In the genomic region with DNA sequence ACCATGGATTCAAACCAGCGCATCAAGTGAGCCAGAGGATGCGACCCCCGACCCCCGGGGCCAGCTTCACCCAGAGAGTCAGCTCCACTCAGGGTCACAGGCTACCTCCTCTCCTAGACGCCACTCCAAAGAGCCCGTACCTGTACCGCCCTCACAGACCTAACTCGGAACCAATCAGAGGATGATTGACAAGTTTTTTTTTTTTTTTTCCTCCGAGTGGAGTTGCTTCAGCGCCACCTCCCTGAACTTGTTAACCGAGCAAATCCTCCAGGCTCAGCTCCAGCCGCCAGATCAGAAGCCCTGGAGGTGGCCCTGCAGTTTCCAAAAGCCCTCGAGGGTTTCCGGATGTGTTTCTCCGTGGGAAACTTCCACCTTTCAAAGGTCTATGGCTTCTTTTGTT, we compare ENCODE assay signal across 26 mouse cellular contexts. TPM values are rescaled to one million over a fixed set of nuclear protein-coding genes. Genes with fewer than 3 reads are reported as not detected.
A peak's percentile ranks its signal among the peaks of the same experiment; 100 is the strongest.
DNase-seq lines count a peak whose midpoint lies in the region; ATAC-seq and TF ChIP-seq lines count a peak whose summit lies in the region.
"Had no signal": no experiment of that assay in that cellular context is flagged by ENCODE, and none has a peak within 500 bp of the region (broad histone marks: within the 10 kb centered on the region; RNA-seq: fewer than 3 reads in every experiment).

No protein-coding gene starts in this region.

- no peaks in the 10 kb centered on the region for H3K27me3 ChIP-seq in liver, embryonic 12.5 days (replicated peaks)
- H3K27me3 ChIP-seq in liver, embryonic 11.5 days (replicated peaks; ENCODE audit: control insufficient read depth, insufficient read depth, low read length), result no peaks in the 10 kb centered on the region
- H3K27me3 ChIP-seq in ES-Bruce4 (ENCODE audit: control insufficient read depth, insufficient read depth, low read length, poor library complexity, severe bottlenecking), result no peaks in the 10 kb centered on the region
- no peaks in the 10 kb centered on the region for H3K27me3 ChIP-seq in hindbrain, embryonic 14.5 days (ENCODE audit: control insufficient read depth, insufficient read depth, low read length)
- H3K27me3 ChIP-seq: embryonic facial prominence, embryonic 12.5 days; embryonic facial prominence, embryonic 15.5 days; heart, embryonic 13.5 days; hindbrain, embryonic 15.5 days had no signal

- no peak for TF ChIP-seq EP300 in ES-Bruce4 (IDR thresholded peaks at IDR 0.05; ENCODE audit: insufficient read depth, low read depth, low read length)

- H3K9ac ChIP-seq in liver, embryonic 12.5 days, result no peak overlapping the region
- no peak overlapping the region for H3K9ac ChIP-seq in liver, embryonic 11.5 days (ENCODE audit: low read depth, low read length)
- peak overlapping the region; percentile 31 for H3K9ac ChIP-seq in ES-Bruce4 (ENCODE audit: low read depth, poor library complexity, severe bottlenecking)
- no peak overlapping the region for H3K9ac ChIP-seq in hindbrain, embryonic 14.5 days
- H3K9ac ChIP-seq: embryonic facial prominence, embryonic 12.5 days; embryonic facial prominence, embryonic 15.5 days; forebrain, postnatal 0 days; heart, embryonic 13.5 days; hindbrain, embryonic 15.5 days had no signal

- peaks cover 44% of the 10 kb centered on the region for H3K4me1 ChIP-seq in liver, embryonic 12.5 days
- H3K4me1 ChIP-seq in liver, embryonic 11.5 days (replicated peaks; ENCODE audit: control insufficient read depth, insufficient read depth, low read length), result peaks cover 21% of the 10 kb centered on the region
- no peaks in the 10 kb centered on the region for H3K4me1 ChIP-seq in ES-Bruce4 (ENCODE audit: control insufficient read depth, insufficient read depth, low read length)
- no peaks in the 10 kb centered on the region for H3K4me1 ChIP-seq in hindbrain, embryonic 14.5 days (replicated peaks; ENCODE audit: control insufficient read depth, insufficient read depth, low read length)

- DNase-seq in liver, embryonic 11.5 days (ENCODE audit: low spot score), result no peak
- DNase-seq in R1 (ENCODE audit: low read depth, low spot score), result peak; percentile 66
- DNase-seq in spleen, adult 18-20 months, result no peak
- no peak for DNase-seq in hindbrain, embryonic 14.5 days (ENCODE audit: low spot score)
- DNase-seq: adrenal gland, adult 2 months; adrenal gland, postnatal 14 days; cerebellum, adult 11 months; cerebellum, adult 2 months; cerebellum, adult 9-11 months; cerebellum, postnatal 25 days; forebrain, postnatal 0 days; gastrocnemius, adult 2 months; gastrocnemius, postnatal 25 days; heart, adult 18-20 months; heart, postnatal 14 days; heart, postnatal 4 days had no signal

- H3K9me3 ChIP-seq in liver, embryonic 12.5 days (replicated peaks), result 0 out of 2 replicates have a peak, but pooled peaks cover 2% of the 10 kb centered on the region
- no peaks in the 10 kb centered on the region for H3K9me3 ChIP-seq in liver, embryonic 11.5 days (ENCODE audit: control insufficient read depth, low read length)
- no peaks in the 10 kb centered on the region for H3K9me3 ChIP-seq in ES-Bruce4 (replicated peaks; ENCODE audit: control insufficient read depth, insufficient read depth, low read length, poor library complexity, severe bottlenecking)
- no peaks in the 10 kb centered on the region for H3K9me3 ChIP-seq in hindbrain, embryonic 14.5 days (ENCODE audit: control insufficient read depth, low read length)
- H3K9me3 ChIP-seq: embryonic facial prominence, embryonic 12.5 days; embryonic facial prominence, embryonic 15.5 days; heart, embryonic 13.5 days; hindbrain, embryonic 15.5 days had no signal

- TF ChIP-seq CTCF in ES-Bruce4 (IDR thresholded peaks at IDR 0.05; ENCODE audit: low read depth, low read length), result no peak

- no peak overlapping the region for H3K27ac ChIP-seq in liver, embryonic 12.5 days
- H3K27ac ChIP-seq in liver, embryonic 11.5 days (ENCODE audit: low read depth, low read length), result no peak overlapping the region
- H3K27ac ChIP-seq in ES-Bruce4 (ENCODE audit: insufficient read depth, low read length), result no peak overlapping the region
- no peak overlapping the region for H3K27ac ChIP-seq in hindbrain, embryonic 14.5 days
- H3K27ac ChIP-seq: embryonic facial prominence, embryonic 12.5 days; embryonic facial prominence, embryonic 15.5 days; gastrocnemius, adult 2 months; heart, embryonic 13.5 days; hindbrain, embryonic 15.5 days had no signal

- 41% methylated on average over 15 of the region's 15 CpGs for WGBS in liver, embryonic 12.5 days (ENCODE audit: insufficient replicate concordance)
- 44% methylated on average over 15 of the region's 15 CpGs for WGBS in liver, embryonic 11.5 days
- WGBS in hindbrain, embryonic 14.5 days, result 62% methylated on average over 15 of the region's 15 CpGs

- H3K36me3 ChIP-seq in liver, embryonic 12.5 days, result no peaks in the 10 kb centered on the region
- H3K36me3 ChIP-seq in liver, embryonic 11.5 days (ENCODE audit: control insufficient read depth, insufficient read depth, low read length), result no peaks in the 10 kb centered on the region
- no peaks in the 10 kb centered on the region for H3K36me3 ChIP-seq in ES-Bruce4 (ENCODE audit: control insufficient read depth, insufficient read depth, low read length, poor library complexity, severe bottlenecking)
- H3K36me3 ChIP-seq in hindbrain, embryonic 14.5 days (replicated peaks; ENCODE audit: control insufficient read depth, insufficient read depth), result no peaks in the 10 kb centered on the region
- H3K36me3 ChIP-seq: embryonic facial prominence, embryonic 12.5 days; embryonic facial prominence, embryonic 15.5 days; heart, embryonic 13.5 days; hindbrain, embryonic 15.5 days had no signal

- ATAC-seq in liver, embryonic 12.5 days, result no peak
- ATAC-seq in liver, embryonic 11.5 days (replicated peaks; ENCODE audit: low FRiP score), result no peak
- ATAC-seq in hindbrain, embryonic 14.5 days (ENCODE audit: low FRiP score), result no peak
- ATAC-seq: forebrain, embryonic 14.5 days; forebrain, postnatal 0 days had no signal

- TF ChIP-seq POLR2A in ES-Bruce4 (IDR thresholded peaks at IDR 0.05; ENCODE audit: insufficient read depth, low read length), result no peak

- H3K4me3 ChIP-seq in liver, embryonic 12.5 days, result no peak overlapping the region
- no peak overlapping the region for H3K4me3 ChIP-seq in liver, embryonic 11.5 days (ENCODE audit: low read depth, low read length)
- 0 out of 2 replicates have a peak overlapping the region, but pooled peaks have one; percentile 9 for H3K4me3 ChIP-seq in ES-Bruce4 (ENCODE audit: low read depth, low read length)
- H3K4me3 ChIP-seq in hindbrain, embryonic 14.5 days (replicated peaks; ENCODE audit: low read length), result no peak overlapping the region
- H3K4me3 ChIP-seq: embryonic facial prominence, embryonic 12.5 days; embryonic facial prominence, embryonic 15.5 days; gastrocnemius, adult 2 months; heart, embryonic 13.5 days; hindbrain, embryonic 15.5 days had no signal

- peak overlapping the region; percentile 6; the same call in 1 of the 2 replicates for H3K4me2 ChIP-seq in liver, embryonic 12.5 days
- H3K4me2 ChIP-seq in liver, embryonic 11.5 days, result no peak overlapping the region
- H3K4me2 ChIP-seq in hindbrain, embryonic 14.5 days (replicated peaks), result no peak overlapping the region
- H3K4me2 ChIP-seq: embryonic facial prominence, embryonic 12.5 days; embryonic facial prominence, embryonic 15.5 days; heart, embryonic 13.5 days; hindbrain, embryonic 15.5 days had no signal

RNA-seq across cellular contexts. Expression of a gene that starts 11.1 kb away (rescaled TPM):
- 3.8 and 3.9 TPM in 2 replicates for polyA plus RNA-seq in liver, embryonic 12.5 days (2016; fragmentation: Nextera tagmentation; extraction: Ambion mirVana)
- 2.7 and 4.1 TPM in 2 replicates for polyA plus RNA-seq in liver, embryonic 11.5 days (2014; fragmentation: Nextera tagmentation; extraction: Ambion mirVana)
- 1.3 and 1.9 TPM in 2 replicates for polyA plus RNA-seq in ES-Bruce4 (2011; ENCODE audit: insufficient read depth, insufficient read length, low read depth, missing spikeins)
- polyA plus RNA-seq in hindbrain, embryonic 14.5 days (2014; fragmentation: Nextera tagmentation; extraction: Ambion mirVana), result 0.07 TPM in 1 of 2 replicates, not detected in the other
- polyA plus RNA-seq: forebrain, embryonic 11.5 days; forebrain, embryonic 14.5 days; forebrain, postnatal 0 days; frontal cortex, adult 2 months; hindbrain, embryonic 11.5 days had no signal

RNA-seq across cellular contexts. Expression of a gene that starts 28.9 kb away (rescaled TPM):
- polyA plus RNA-seq in liver, embryonic 12.5 days (2016; fragmentation: Nextera tagmentation; extraction: Ambion mirVana), result 19.3 and 23.7 TPM in 2 replicates
- 14.8 and 17.6 TPM in 2 replicates for polyA plus RNA-seq in liver, embryonic 11.5 days (2014; fragmentation: Nextera tagmentation; extraction: Ambion mirVana)
- 69.2 and 80.9 TPM in 2 replicates for polyA plus RNA-seq in ES-Bruce4 (2011; ENCODE audit: insufficient read depth, insufficient read length, low read depth, missing spikeins)
- polyA plus RNA-seq in hindbrain, embryonic 14.5 days (2014; fragmentation: Nextera tagmentation; extraction: Ambion mirVana), result 30.1 and 31.5 TPM in 2 replicates

RNA-seq across cellular contexts. Expression of a gene that starts 40.0 kb away (rescaled TPM):
- polyA plus RNA-seq in liver, embryonic 12.5 days (2016; fragmentation: Nextera tagmentation; extraction: Ambion mirVana), result 22.1 and 25.2 TPM in 2 replicates
- 37.1 and 40.3 TPM in 2 replicates for polyA plus RNA-seq in liver, embryonic 11.5 days (2014; fragmentation: Nextera tagmentation; extraction: Ambion mirVana)
- polyA plus RNA-seq in ES-Bruce4 (2011; ENCODE audit: insufficient read depth, insufficient read length, low read depth, missing spikeins), result 21.7 and 22.8 TPM in 2 replicates
- polyA plus RNA-seq in hindbrain, embryonic 14.5 days (2014; fragmentation: Nextera tagmentation; extraction: Ambion mirVana), result 126 and 135 TPM in 2 replicates

RNA-seq across cellular contexts. Expression of a gene that starts 59.0 kb away (rescaled TPM):
- polyA plus RNA-seq in liver, embryonic 12.5 days (2016; fragmentation: Nextera tagmentation; extraction: Ambion mirVana), result 0.29 and 0.30 TPM in 2 replicates
- polyA plus RNA-seq in liver, embryonic 11.5 days (2014; fragmentation: Nextera tagmentation; extraction: Ambion mirVana), result 0.36 and 0.55 TPM in 2 replicates
- not detected in 2 replicates for polyA plus RNA-seq in ES-Bruce4 (2011; ENCODE audit: insufficient read depth, insufficient read length, low read depth, missing spikeins)
- polyA plus RNA-seq in hindbrain, embryonic 14.5 days (2014; fragmentation: Nextera tagmentation; extraction: Ambion mirVana), result 0.13 and 0.25 TPM in 2 replicates
